Mouse (Mus musculus) mouse embryonic stem cell (cell line): ENCODE results near the gene Etnk2.

Experiments used
- in situ Hi-C, 2 experiments: fragments of 300-500 bp; cut with MboI; formaldehyde crosslinking; loops; 1 replicate in 1 of 2; 3 replicates in 1 of 2; pipeline ENCODE4 v1.14.3; 2019 to 2020; ENCODE audit warnings: low sequenced_read_pairs in 2 of 2, low pct_unique_long_range_greater_than_20kb in 1 of 2, mixed read lengths in 1 of 2; ENCODE audit not compliant: unreplicated experiment in 1 of 2

Gene Etnk2

DNA sequence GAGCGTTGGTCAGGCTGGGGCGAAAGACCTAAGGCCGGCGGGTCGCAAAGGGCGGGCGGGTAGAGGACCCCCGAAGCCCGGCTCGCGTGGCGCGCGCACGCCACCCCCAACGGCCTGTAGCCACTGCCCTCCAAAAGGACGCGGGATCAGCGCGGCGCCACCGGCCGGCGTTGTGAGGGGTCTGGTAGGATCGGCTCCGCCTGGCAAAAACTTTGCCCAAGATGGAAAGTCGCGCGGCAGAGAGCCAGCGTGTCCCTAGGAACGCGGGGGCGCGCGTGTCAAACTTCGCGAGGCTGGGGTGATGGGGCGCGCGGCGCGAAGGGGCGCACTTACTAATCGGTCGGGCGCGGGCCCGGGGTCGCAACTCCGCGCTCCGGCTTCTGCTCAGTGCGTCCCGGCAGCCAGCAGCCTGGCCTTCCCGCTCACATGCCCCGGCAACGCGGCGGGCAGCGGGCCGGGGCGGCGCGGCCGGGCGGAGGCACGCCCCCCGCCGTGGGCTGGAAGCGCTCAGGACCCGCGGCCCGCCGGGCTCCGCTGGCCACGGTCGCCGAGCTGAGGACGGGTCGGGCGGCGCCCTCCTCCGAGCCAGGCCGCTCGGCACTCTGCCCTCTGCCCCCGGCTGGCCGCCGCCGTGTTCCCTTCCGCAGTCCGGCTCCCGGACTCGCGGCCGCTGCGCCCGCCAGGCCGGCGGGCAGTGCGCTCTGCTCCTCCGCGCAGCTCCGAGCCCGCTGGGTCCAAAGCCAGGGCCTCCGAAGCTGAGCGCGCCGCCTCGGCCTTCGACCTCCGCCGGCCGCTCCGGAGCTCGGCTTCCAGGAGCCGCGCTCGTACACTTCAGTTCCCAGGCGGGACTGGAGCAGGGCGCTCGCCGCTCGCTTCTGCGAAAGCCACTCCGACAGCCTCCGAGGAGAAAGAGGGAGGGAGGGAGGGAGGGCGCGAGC is 60.4 kb downstream of the Etnk2 start, which contains the start of gene Sox13:
TSS of gene Sox13 (minus strand) at position 835 of the 938 bp plus-strand sequence.
- in situ Hi-C loops, result no loop called here

DNA sequence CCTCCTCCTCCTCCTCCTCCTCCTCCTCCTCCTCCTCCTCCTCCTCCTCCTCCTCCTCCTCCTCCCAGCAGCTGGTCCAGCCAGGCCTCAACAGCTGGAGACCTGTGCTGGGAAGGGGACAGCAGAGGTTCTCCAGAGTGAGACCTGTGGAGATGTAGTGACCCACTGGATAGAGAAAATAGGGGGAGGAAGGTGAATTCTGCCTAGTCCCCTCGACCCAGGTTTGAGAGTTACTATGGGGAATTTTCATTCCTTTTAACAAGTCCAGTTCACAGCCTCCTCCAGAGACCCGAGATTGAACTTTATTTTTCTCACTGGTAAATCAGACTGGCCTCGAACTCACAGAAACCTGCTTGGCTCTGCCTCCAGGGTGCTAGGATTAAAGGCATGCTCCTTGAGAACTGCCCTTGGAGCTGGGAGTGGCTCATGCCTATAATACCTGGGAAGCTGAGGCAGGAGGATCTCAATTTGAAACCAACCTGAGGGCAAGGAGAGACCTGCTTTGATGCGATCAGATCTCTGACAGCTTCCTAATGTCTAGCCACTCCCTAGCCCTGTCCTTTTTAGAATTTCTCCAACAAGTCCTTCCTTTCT is 61.3 kb downstream of the Etnk2 start:
- in situ Hi-C loops, result no loop called here
